Mouse (Mus musculus) granulocyte monocyte progenitor cell, adult 5-6 weeks (primary cell): ENCODE data around the gene Olfr149. TPM values are rescaled to one million over a fixed set of nuclear protein-coding genes. Genes with fewer than 3 reads are reported as not detected.
"Not testable (repeated sequence)": the region's sequence is repeated elsewhere in the genome, so short reads cannot be mapped to it uniquely, and the experiment has no call there.

Experiments
- ATAC-seq: replicated peaks from 2 replicates; pipeline ENCODE4 v1.8.0; 2016; ENCODE audit warnings: mild to moderate bottlenecking, moderate TSS enrichment, inconsistent platforms; ENCODE audit not compliant: poor library complexity, severe bottlenecking
- total RNA-seq, 2 experiments: library from RNA; stranded (forward) in 1 of 2; stranded (reverse) in 1 of 2; fragments of 200-712, 200-1000 nt in 1 of 2; fragments of >200 nt in 1 of 2; fragmentation: Nextera tagmentation in 1 of 2; gene quantifications; 2 replicates each; pipeline ENCODE4 v1.2.3; 2014 to 2017

Olfr149 gene
- total RNA-seq (2014; fragmentation: Nextera tagmentation) (not detected in 2 replicates), total RNA-seq (2017) (not detected in 2 replicates)

GRCm38 (mm10) chr9:39707017-39707416 is at the start of gene Olfr149:
Olfr149 (minus strand) TSS chr9:39707117.
- no peak for ATAC-seq

DNA sequence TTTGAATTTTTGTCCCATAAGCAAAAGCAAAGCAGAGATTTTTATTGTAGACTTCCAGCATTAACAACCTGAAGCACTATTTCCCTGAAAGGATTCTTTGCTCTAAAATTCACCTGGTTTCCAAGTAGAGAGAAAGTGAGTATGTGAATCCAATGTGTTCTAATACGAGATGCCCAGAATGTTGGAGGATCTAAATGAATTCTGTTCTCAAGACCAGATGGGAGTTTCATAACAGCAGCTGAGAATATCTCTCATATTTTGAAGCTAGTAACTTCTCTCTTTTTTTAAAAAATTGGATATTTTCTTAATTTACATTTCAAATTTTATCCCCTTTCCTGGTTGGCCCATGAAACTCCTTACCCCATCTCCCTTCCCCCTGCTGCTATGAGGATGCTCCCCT is 39.5 kb upstream of the Olfr149 start:
- ATAC-seq: no peak

DNA sequence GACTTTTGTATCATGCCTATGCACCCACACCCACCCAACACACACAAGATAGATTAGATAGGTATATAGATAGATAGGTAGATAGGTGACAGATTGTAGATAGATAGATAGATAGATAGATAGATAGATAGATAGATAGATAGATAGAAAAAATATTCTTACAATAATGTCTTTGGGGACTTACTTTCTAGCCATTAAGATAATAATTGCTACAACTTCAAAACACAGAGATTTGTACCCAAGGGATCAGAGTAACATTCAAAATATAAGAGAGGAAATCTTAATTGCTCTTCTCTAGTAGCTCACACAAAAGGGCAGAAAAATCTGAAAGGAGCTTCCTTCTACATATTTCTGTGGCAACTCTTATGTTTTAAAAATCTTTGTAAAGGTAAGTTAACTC is 39.0 kb upstream of the Olfr149 start, which contains the start of gene Olfr967:
Gene Olfr967, plus strand, starts transcription at position 301 of the 400 bp plus-strand sequence.
- ATAC-seq: no peak

DNA sequence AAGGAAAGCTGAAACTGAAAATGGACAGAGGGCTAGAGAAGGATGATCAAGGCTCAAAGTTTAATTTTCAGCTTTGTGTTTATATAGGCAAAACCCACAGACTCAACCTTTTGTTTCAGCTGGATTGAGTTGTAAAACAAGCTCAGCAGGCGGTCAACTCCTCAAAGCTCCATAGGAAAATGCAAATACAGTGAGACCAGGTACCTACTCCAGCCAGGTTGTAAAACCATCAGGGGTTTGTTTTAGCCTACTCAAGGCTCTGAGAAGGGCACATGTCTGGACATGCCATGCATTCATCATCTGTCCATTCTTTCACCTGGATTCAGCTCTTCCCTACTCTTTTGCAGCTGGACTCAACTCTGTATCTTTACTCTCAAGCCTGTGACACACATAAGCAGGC is 33.8 kb upstream of the Olfr149 start:
- no peak for ATAC-seq

- ATAC-seq: no peak
These were observed 23.8 kb upstream of the Olfr149 start, which contains the start of gene Olfr150 for GRCm38 (mm10) chr9:39730678-39731077. Olfr150 (plus strand) TSS chr9:39730978.

- ATAC-seq: no peak
These were observed 4.1 kb upstream of the Olfr149 start, which contains the start of gene Olfr965 for GRCm38 (mm10) chr9:39711053-39711452. Olfr965 (plus strand) TSS chr9:39711353.

DNA sequence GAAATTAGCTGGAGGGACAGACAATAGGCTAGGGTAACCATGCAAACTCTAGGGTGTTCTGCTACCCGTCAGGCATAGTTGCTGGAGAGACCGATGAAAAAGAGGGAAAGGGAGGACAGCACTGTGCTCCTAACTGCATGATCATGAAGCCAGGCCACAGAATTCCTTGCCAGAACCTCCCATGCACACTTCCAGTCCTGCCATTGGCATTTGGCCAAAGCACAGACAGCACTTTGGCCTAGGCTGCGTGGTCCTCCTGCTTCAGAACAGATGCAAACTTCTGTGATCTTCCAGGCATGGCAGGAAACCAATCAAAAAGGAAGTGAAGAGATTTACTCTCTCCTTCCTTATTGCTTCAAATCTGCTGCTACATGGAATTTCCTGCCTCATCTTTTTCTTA is 2.0 kb upstream of the Olfr149 start:
- no peak for ATAC-seq

GRCm38 (mm10) chr9:39701123-39701522 is 5.8 kb downstream of the Olfr149 start:
- not testable (repeated sequence) for ATAC-seq

DNA sequence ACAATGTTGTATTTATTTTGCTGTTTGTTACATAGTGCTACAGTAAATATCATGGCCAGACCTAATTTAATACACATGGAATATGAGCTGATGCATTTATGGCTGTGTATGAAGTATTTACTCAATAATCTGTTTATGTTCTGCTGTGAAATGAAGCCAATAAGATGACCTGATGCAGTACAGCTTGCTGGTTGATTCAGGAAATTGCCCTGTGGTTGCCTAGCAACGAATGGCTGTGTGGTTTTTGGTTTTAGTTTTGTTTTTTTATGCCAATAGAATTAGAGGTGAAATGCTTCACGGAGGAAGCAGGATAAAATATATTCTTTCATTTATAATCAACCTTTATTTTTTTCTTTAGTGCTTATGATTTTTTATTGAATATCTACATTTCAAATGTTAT is 27.6 kb downstream of the Olfr149 start:
- ATAC-seq: peak; percentile 66

GRCm38 (mm10) chr9:39678557-39678956 is 28.4 kb downstream of the Olfr149 start:
- ATAC-seq: peak; percentile 72

DNA sequence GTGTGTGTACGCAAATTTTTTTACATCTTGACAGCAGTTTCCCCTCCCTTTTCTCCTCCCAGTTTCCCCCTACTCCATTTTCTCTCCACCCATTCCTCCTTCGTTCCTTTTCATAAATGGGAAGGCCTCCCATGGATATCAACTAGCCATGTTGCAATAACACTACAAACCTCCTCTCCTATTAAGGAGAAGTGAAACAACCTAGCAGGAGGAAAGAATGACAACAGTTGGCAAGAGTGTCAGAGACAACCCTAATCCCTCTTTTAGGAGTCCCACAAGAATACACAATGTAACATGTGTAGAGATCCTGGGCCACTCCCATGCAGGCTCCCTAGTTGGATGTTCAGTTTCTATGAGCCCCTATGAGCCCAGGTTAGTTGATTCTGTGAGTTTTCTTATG is 32.1 kb downstream of the Olfr149 start:
- peak; percentile 91 for ATAC-seq

GRCm38 (mm10) chr9:39669723-39670122 is 37.2 kb downstream of the Olfr149 start:
- peak; percentile 58; the same call in 1 of the 2 replicates for ATAC-seq

DNA sequence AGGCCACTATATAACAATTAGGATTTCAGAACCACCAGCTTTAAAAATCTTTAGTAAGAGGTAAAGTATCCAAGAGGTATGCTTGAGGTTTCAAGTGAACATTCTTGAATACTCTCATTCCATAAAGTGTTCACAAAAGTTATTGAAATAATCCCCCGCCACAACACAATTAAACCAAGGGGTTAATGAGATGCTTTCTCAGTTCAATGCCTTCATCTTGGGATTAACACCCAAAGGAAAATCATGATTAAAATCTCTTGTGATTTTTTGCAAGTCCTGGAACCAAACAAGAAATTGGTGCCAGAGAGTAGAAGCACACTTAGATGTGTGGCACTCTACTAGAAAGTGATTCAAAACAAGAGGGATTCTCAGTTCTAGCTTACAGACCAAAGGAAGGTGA is 40.0 kb downstream of the Olfr149 start, which contains the start of gene Olfr963:
Gene Olfr963, plus strand, starts transcription at position 301 of the 400 bp plus-strand sequence.
- no peak for ATAC-seq

GRCm38 (mm10) chr9:39654756-39655396 is 52.0 kb downstream of the Olfr149 start:
- no peak for ATAC-seq

Other genes with a start within 250 kb of the Olfr149 start
- not detected in 2 replicates for gene Olfr955, start 235.2 kb downstream of the Olfr149 start, total RNA-seq (2014; fragmentation: Nextera tagmentation)
- not detected in 2 replicates for gene Olfr955, start 235.2 kb downstream of the Olfr149 start, total RNA-seq (2017)
- not detected in 2 replicates for gene Olfr44, start 213.1 kb downstream of the Olfr149 start, total RNA-seq (2014; fragmentation: Nextera tagmentation)
- gene Olfr44, start 213.1 kb downstream of the Olfr149 start, total RNA-seq (2017): not detected in 2 replicates
- not detected in 2 replicates for gene Olfr957, start 191.3 kb downstream of the Olfr149 start, total RNA-seq (2014; fragmentation: Nextera tagmentation)
- not detected in 2 replicates for gene Olfr957, start 191.3 kb downstream of the Olfr149 start, total RNA-seq (2017)
- not detected in 2 replicates for gene Olfr958, start 153.1 kb downstream of the Olfr149 start, total RNA-seq (2014; fragmentation: Nextera tagmentation)
- not detected in 2 replicates for gene Olfr958, start 153.1 kb downstream of the Olfr149 start, total RNA-seq (2017)
- gene Olfr959, start 131.5 kb downstream of the Olfr149 start, total RNA-seq (2014; fragmentation: Nextera tagmentation): not detected in 2 replicates
- gene Olfr959, start 131.5 kb downstream of the Olfr149 start, total RNA-seq (2017): not detected in 2 replicates
- not detected in 2 replicates for gene AW551984, start 102.7 kb downstream of the Olfr149 start, total RNA-seq (2014; fragmentation: Nextera tagmentation)
- gene AW551984, start 102.7 kb downstream of the Olfr149 start, total RNA-seq (2017): not detected in 2 replicates
- gene Olfr148, start 96.5 kb downstream of the Olfr149 start, total RNA-seq (2014; fragmentation: Nextera tagmentation): not detected in 2 replicates
- not detected in 2 replicates for gene Olfr148, start 96.5 kb downstream of the Olfr149 start, total RNA-seq (2017)
- not detected in 2 replicates for gene Olfr960, start 85.7 kb downstream of the Olfr149 start, total RNA-seq (2014; fragmentation: Nextera tagmentation)
- not detected in 2 replicates for gene Olfr960, start 85.7 kb downstream of the Olfr149 start, total RNA-seq (2017)
- not detected in 2 replicates for gene Olfr961, start 62.0 kb downstream of the Olfr149 start, total RNA-seq (2014; fragmentation: Nextera tagmentation)
- not detected in 2 replicates for gene Olfr961, start 62.0 kb downstream of the Olfr149 start, total RNA-seq (2017)
- not detected in 2 replicates for gene Olfr963, start 39.9 kb downstream of the Olfr149 start, total RNA-seq (2014; fragmentation: Nextera tagmentation)
- gene Olfr963, start 39.9 kb downstream of the Olfr149 start, total RNA-seq (2017): not detected in 2 replicates
- not detected in 2 replicates for gene Olfr965, start 4.2 kb upstream of the Olfr149 start, total RNA-seq (2014; fragmentation: Nextera tagmentation)
- gene Olfr965, start 4.2 kb upstream of the Olfr149 start, total RNA-seq (2017): not detected in 2 replicates
- gene Olfr150, start 23.9 kb upstream of the Olfr149 start, total RNA-seq (2014; fragmentation: Nextera tagmentation): not detected in 2 replicates
- gene Olfr150, start 23.9 kb upstream of the Olfr149 start, total RNA-seq (2017): not detected in 2 replicates
- not detected in 2 replicates for gene Olfr967, start 39.1 kb upstream of the Olfr149 start, total RNA-seq (2014; fragmentation: Nextera tagmentation)
- gene Olfr967, start 39.1 kb upstream of the Olfr149 start, total RNA-seq (2017): not detected in 2 replicates
- not detected in 2 replicates for gene Olfr968, start 76.1 kb upstream of the Olfr149 start, total RNA-seq (2014; fragmentation: Nextera tagmentation)
- not detected in 2 replicates for gene Olfr968, start 76.1 kb upstream of the Olfr149 start, total RNA-seq (2017)
- gene Olfr969, start 83.8 kb upstream of the Olfr149 start, total RNA-seq (2014; fragmentation: Nextera tagmentation): not detected in 2 replicates
- not detected in 2 replicates for gene Olfr969, start 83.8 kb upstream of the Olfr149 start, total RNA-seq (2017)
- not detected in 2 replicates for gene Olfr970, start 101.7 kb upstream of the Olfr149 start, total RNA-seq (2014; fragmentation: Nextera tagmentation)
- not detected in 2 replicates for gene Olfr970, start 101.7 kb upstream of the Olfr149 start, total RNA-seq (2017)
- gene Olfr971, start 129.8 kb upstream of the Olfr149 start, total RNA-seq (2014; fragmentation: Nextera tagmentation): not detected in 2 replicates
- not detected in 2 replicates for gene Olfr971, start 129.8 kb upstream of the Olfr149 start, total RNA-seq (2017)
- gene Olfr972, start 159.3 kb upstream of the Olfr149 start, total RNA-seq (2014; fragmentation: Nextera tagmentation): not detected in 2 replicates
- gene Olfr972, start 159.3 kb upstream of the Olfr149 start, total RNA-seq (2017): not detected in 2 replicates
- gene Olfr229, start 200.2 kb upstream of the Olfr149 start, total RNA-seq (2014; fragmentation: Nextera tagmentation): not detected in 2 replicates
- gene Olfr229, start 200.2 kb upstream of the Olfr149 start, total RNA-seq (2017): not detected in 2 replicates
- not detected in 2 replicates for gene Olfr974, start 230.4 kb upstream of the Olfr149 start, total RNA-seq (2014; fragmentation: Nextera tagmentation)
- gene Olfr974, start 230.4 kb upstream of the Olfr149 start, total RNA-seq (2017): not detected in 2 replicates
- not detected in 2 replicates for gene Olfr975, start 244.9 kb upstream of the Olfr149 start, total RNA-seq (2014; fragmentation: Nextera tagmentation)
- not detected in 2 replicates for gene Olfr975, start 244.9 kb upstream of the Olfr149 start, total RNA-seq (2017)